In genomic region chr9:78985184-78985864, GRCm38 (mm10) we compare ENCODE assay signal across 25 mouse cellular contexts.
"Had no signal": no experiment of that assay in that cellular context is flagged by ENCODE, and none has a peak within 500 bp of the region (broad histone marks: within the 10 kb centered on the region; RNA-seq: fewer than 3 reads in every experiment).

No protein-coding gene starts in this region.

- ATAC-seq: forebrain, embryonic 15.5 days; forebrain, postnatal 0 days; hindbrain, embryonic 16.5 days; inflammation-experienced regulatory T-cells, adult 6 months; intestine, embryonic 15.5 days; intestine, postnatal 0 days; liver, postnatal 0 days had no signal

- DNase-seq: forebrain, postnatal 0 days; gastrocnemius, adult 2 months; gastrocnemius, postnatal 10 days; gastrocnemius, postnatal 25 days; heart, adult 18-20 months; heart, postnatal 14 days; heart, postnatal 36 days; liver; liver, embryonic 13.5 days; liver, postnatal 0 days had no signal

- H3K27ac ChIP-seq: forebrain, embryonic 15.5 days; gastrocnemius, adult 2 months; heart, embryonic 10.5 days; hindbrain, embryonic 12.5 days; hindbrain, embryonic 14.5 days; intestine, embryonic 15.5 days; layer of hippocampus, adult 2 months; left cerebral cortex, adult 2 months; limb, embryonic 10.5 days; limb, embryonic 12.5 days; liver, embryonic 13.5 days; liver, embryonic 15.5 days had no signal

- H3K4me2 ChIP-seq: forebrain, embryonic 15.5 days; heart, embryonic 12.5 days; hindbrain, embryonic 12.5 days; hindbrain, embryonic 14.5 days; intestine, embryonic 15.5 days; limb, embryonic 12.5 days; liver, embryonic 11.5 days; liver, embryonic 13.5 days; liver, embryonic 15.5 days had no signal

- H3K9ac ChIP-seq: forebrain, embryonic 15.5 days; forebrain, postnatal 0 days; heart, embryonic 12.5 days; hindbrain, embryonic 12.5 days; hindbrain, embryonic 14.5 days; intestine, embryonic 15.5 days; limb, embryonic 12.5 days; liver, embryonic 13.5 days; liver, embryonic 15.5 days; liver, postnatal 0 days had no signal

- H3K9me3 ChIP-seq: forebrain, embryonic 15.5 days; heart, embryonic 10.5 days; heart, embryonic 12.5 days; hindbrain, embryonic 12.5 days; intestine, embryonic 15.5 days; limb, embryonic 10.5 days; limb, embryonic 12.5 days; liver, embryonic 13.5 days; liver, embryonic 15.5 days had no signal

- H3K4me1 ChIP-seq: forebrain, embryonic 15.5 days; heart, embryonic 10.5 days; heart, embryonic 12.5 days; hindbrain, embryonic 12.5 days; intestine, embryonic 15.5 days; limb, embryonic 10.5 days; limb, embryonic 12.5 days; liver, embryonic 13.5 days; liver, embryonic 15.5 days had no signal

- H3K36me3 ChIP-seq: forebrain, embryonic 15.5 days; heart, embryonic 10.5 days; heart, embryonic 12.5 days; hindbrain, embryonic 12.5 days; intestine, embryonic 15.5 days; limb, embryonic 10.5 days; limb, embryonic 12.5 days; liver, embryonic 13.5 days; liver, embryonic 15.5 days had no signal

- H3K4me3 ChIP-seq: forebrain, embryonic 15.5 days; gastrocnemius, adult 2 months; heart, embryonic 10.5 days; heart, embryonic 12.5 days; hindbrain, embryonic 12.5 days; intestine, embryonic 15.5 days; layer of hippocampus, adult 2 months; left cerebral cortex, adult 2 months; limb, embryonic 10.5 days; limb, embryonic 12.5 days; liver, embryonic 13.5 days; liver, embryonic 15.5 days had no signal

- H3K27me3 ChIP-seq: forebrain, embryonic 15.5 days; heart, embryonic 12.5 days; hindbrain, embryonic 12.5 days; intestine, embryonic 15.5 days; limb, embryonic 12.5 days; liver, embryonic 13.5 days; liver, embryonic 15.5 days had no signal
